Mouse (Mus musculus) liver, embryonic 11.5 days (tissue): Measurements from ENCODE around the gene Pxmp4. TPM values are rescaled to one million over a fixed set of nuclear protein-coding genes. Genes with fewer than 3 reads are reported as not detected.

ENCODE experiments used
- ATAC-seq: fragments of 200-750 bp; cut with Nextera tagmentation; replicated peaks from 2 replicates; pipeline ENCODE4 v1.8.0; 2017; ENCODE audit warnings: moderate number of reproducible peaks, mild to moderate bottlenecking, moderate TSS enrichment, moderate library complexity; ENCODE audit not compliant: low FRiP score
- DNase-seq: peaks from one replicate; pipeline ENCODE4 v3.0.0-alpha.2; 2017; ENCODE audit warnings: low spot score
- H3K27ac ChIP-seq: fragments of 300-500 bp; sonication (generic); 2 replicates; pipeline ENCODE4 v1.5.1; 2014; ENCODE audit warnings: mild to moderate bottlenecking, low read depth, low read length, control low read depth
- H3K27me3 ChIP-seq: fragments of 300-500 bp; sonication (generic); replicated peaks from 2 replicates; pipeline ENCODE4 v1.6.1; 2014; ENCODE audit warnings: low read length, mixed read lengths; ENCODE audit not compliant: control insufficient read depth, insufficient read depth
- H3K36me3 ChIP-seq: fragments of 300-500 bp; sonication (generic); 2 replicates; pipeline ENCODE4 v1.6.1; 2014; ENCODE audit warnings: mild to moderate bottlenecking, low read length, moderate library complexity, mixed read lengths; ENCODE audit not compliant: control insufficient read depth, insufficient read depth
- H3K4me1 ChIP-seq: fragments of 300-500 bp; sonication (generic); replicated peaks from 2 replicates; pipeline ENCODE4 v1.6.1; 2014; ENCODE audit warnings: low read length, mixed read lengths; ENCODE audit not compliant: control insufficient read depth, insufficient read depth
- H3K4me2 ChIP-seq: fragments of 300-500 bp; sonication (generic); 2 replicates; pipeline ENCODE4 v1.6.1; 2014; ENCODE audit warnings: mild to moderate bottlenecking, control low read depth, moderate library complexity
- H3K4me3 ChIP-seq: fragments of 300-500 bp; sonication (generic); 2 replicates; pipeline ENCODE4 v1.5.1; 2014; ENCODE audit warnings: low read depth, low read length, control low read depth
- H3K9ac ChIP-seq: fragments of 300-500 bp; sonication (generic); 2 replicates; pipeline ENCODE4 v1.6.1; 2014; ENCODE audit warnings: low read depth, low read length, control low read depth
- H3K9me3 ChIP-seq: fragments of 300-500 bp; sonication (generic); 2 replicates; pipeline ENCODE4 v1.6.1; 2016; ENCODE audit warnings: low read length, inconsistent platforms, mixed read lengths; ENCODE audit not compliant: control insufficient read depth
- WGBS: fragments of 180-500 bp; shearing (Covaris S2); extraction: QIAGEN DNeasy Blood & Tissue Kit; methylation state at CpG from one replicate; pipeline ENCODE4 v1.1.7; 2014; 5-methylcytosine and 5-hydroxymethylcytosine counted together
- polyA plus RNA-seq: library from polyadenylated mRNA; unstranded; fragments of >200 nt; fragmentation: Nextera tagmentation; extraction: Ambion mirVana; gene quantifications from 2 replicates; pipeline ENCODE4 v1.2.1, GENCODE M21; 2014

The Pxmp4 gene
- polyA plus RNA-seq, 1 experiment from 2014 or later, result 25.2 TPM

DNA sequence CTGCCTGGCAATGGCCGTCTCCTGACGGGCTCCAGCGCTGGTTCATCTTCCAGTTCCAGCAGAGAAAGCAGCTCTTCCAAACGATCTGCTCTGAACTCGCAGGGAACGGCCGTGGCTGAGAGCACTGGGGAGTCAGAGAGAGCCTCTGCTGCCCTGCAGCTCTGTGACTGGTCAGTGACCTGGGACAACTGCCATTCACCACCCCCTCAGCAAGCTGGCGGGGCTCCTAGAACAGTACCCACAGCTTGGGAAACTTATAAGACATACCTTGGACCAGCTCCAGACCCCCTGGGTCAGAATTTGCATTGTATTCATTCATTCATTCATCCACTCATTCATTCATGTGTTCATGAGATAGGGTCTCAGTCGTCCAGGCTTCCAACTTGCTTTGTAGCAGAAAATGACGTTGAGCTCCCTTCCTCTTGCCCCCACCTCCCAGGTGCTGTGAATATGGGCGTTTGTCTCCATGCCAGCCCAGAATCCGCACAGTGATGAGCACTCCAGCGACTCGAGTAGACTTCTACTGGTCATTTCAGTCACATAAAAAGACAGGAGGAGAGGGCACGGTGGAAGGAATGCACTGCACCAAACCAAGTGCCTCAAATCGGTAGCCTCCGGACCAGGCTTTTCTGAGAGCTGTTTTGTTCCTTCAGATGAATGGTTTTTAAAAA, 18.4 kb downstream of the Pxmp4 start:
- H3K4me2 ChIP-seq, result no peak overlapping the region
- H3K9ac ChIP-seq, result no peak overlapping the region
- H3K36me3 ChIP-seq, result no peaks in the 10 kb centered on the region
- no peaks in the 10 kb centered on the region for H3K27me3 ChIP-seq
- 72% methylated on average over 17 of the region's 17 CpGs for WGBS
- H3K27ac ChIP-seq, result no peak overlapping the region
- no peak overlapping the region for H3K4me3 ChIP-seq
- DNase-seq (no peak), ATAC-seq (no peak)
- peaks cover 19% of the 10 kb centered on the region for H3K4me1 ChIP-seq
- H3K9me3 ChIP-seq, result no peaks in the 10 kb centered on the region

DNA sequence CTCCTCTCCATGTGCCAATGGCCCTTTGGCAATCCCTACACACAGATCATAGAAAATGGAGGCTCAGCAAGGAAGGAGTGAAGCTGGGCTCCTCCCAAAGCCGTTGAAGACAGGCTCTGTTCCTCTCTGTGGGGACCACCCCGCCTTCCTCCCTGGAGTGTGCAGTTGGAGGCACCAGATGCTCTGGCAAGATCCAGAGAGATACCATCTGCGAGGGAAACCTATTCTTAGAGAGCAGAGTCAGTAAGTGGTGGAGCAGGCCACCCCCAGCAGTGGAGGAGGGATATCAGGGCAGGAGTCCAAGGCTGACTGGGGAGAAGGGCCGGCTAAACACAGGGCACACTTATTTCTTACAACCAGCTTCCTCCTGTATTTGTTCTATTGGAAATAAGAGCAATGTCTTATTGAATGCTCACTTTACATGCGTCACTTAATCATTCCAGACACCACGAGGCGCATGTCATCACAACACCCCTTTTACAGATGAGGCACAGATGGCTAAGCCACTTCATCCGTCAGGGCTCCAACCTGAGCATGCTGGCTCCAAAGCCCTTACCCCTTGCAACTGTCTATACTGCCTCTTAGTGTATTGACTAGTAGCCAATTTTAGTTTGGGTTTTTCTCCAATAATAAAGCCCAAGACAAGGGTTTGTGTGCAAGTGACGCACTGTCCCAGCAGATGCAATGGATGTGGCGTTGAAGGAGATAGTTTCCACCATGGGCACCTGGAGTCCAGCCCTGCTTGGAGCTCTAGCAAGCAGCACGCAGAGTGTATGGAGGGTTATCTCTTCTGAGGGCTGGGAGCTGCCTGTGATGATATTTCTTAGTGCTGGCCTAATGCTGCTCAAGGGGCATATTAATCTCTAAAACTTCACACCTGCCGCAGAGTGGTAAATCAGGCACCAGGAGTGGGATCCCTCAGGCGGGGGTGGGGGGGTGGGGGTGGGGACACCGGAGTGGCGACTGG, 19.3 kb downstream of the Pxmp4 start:
- Histone ChIP-seq H3K27ac (peak overlapping the region; percentile 39; the same call in 1 of the 2 replicates), H3K4me2 (no peak overlapping the region)

DNA sequence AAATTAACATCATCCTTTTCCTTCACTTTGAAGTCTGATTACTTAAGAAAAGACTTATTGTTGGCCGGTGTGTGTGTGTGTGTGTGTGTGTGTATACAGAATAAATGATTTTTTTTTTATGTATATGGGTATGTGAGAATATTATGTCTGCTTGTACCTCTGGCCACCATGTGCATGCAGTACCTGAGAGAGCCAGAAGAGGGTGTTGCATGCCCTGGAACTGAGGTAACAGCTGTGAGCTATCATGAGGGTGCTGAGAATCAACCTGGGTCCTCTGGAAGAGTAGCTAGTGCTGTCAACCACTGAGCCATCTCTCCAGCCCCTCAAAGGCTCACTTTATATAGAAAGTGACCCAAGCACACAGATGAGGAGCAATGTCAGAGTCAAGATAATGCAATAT, 22.1 kb downstream of the Pxmp4 start:
- Histone ChIP-seq H3K27me3 (no peaks in the 10 kb centered on the region), H3K4me1 (peaks cover 19% of the 10 kb centered on the region), H3K36me3 (no peaks in the 10 kb centered on the region), H3K9me3 (no peaks in the 10 kb centered on the region), H3K9ac (no peak overlapping the region), H3K27ac (no peak overlapping the region), H3K4me3 (no peak overlapping the region), H3K4me2 (no peak overlapping the region)
- DNase-seq, result no peak
- ATAC-seq, result no peak
- WGBS, result 88% methylated on average over 1 of the region's 1 CpGs

More for the DNA sequence above, 19.3 kb downstream of the Pxmp4 start:
- Histone ChIP-seq H3K36me3 (no peaks in the 10 kb centered on the region), H3K4me1 (peaks cover 19% of the 10 kb centered on the region), H3K9ac (no peak overlapping the region), H3K9me3 (no peaks in the 10 kb centered on the region), H3K4me3 (no peak overlapping the region), H3K27me3 (no peaks in the 10 kb centered on the region)
- peak; percentile 58; the same call in 1 of the 2 replicates for ATAC-seq
- 59% methylated on average over 15 of the region's 15 CpGs for WGBS
- no peak for DNase-seq

DNA sequence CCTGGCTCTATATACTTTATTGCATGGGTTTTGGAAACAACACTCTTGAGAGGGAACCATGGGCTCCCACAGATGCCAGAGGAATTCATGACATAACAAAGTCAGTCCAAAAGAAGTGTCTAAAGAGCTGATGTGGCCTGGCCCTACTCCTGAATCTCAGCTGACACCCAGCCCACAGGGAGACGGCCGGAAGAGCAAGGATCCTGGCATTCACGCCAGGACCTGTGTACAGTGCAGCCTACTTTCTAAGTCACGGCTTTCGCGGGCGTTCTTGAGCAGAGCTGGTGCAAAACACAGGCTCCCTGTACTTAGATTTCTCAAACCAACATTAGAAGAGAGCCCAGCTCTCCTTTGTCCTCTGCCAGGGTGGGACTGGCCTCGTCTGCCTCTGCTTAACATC, 22.9 kb downstream of the Pxmp4 start:
- no peak for ATAC-seq

DNA sequence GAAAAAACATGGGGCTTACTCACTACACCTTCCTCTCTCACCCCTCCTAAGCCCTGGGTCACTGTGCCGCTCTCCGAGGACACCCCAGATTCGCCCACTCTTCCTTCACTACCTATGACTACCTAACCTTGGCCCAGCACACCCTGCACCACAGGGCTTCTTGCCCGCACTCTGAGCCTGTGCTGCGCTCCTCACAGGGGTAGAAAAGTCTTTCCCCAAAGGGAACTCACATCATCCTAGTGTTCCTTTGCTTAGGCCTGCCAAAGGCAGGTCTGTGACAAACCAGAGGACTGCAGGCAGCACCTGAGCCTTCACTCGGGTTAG, 25.8 kb downstream of the Pxmp4 start:
- Histone ChIP-seq H3K36me3 (no peaks in the 10 kb centered on the region), H3K4me1 (0 out of 2 replicates have a peak, but pooled peaks cover under 1% of the 10 kb centered on the region), H3K9me3 (no peaks in the 10 kb centered on the region), H3K9ac (no peak overlapping the region), H3K4me2 (no peak overlapping the region), H3K27ac (no peak overlapping the region), H3K27me3 (no peaks in the 10 kb centered on the region), H3K4me3 (no peak overlapping the region)
- ATAC-seq (no peak), DNase-seq (no peak)
- 91% methylated on average over 6 of the region's 6 CpGs for WGBS

More for the DNA sequence above, 22.9 kb downstream of the Pxmp4 start:
- Histone ChIP-seq H3K4me2 (no peak overlapping the region), H3K9me3 (no peaks in the 10 kb centered on the region), H3K27ac (no peak overlapping the region), H3K27me3 (no peaks in the 10 kb centered on the region), H3K4me3 (no peak overlapping the region), H3K9ac (no peak overlapping the region), H3K36me3 (no peaks in the 10 kb centered on the region), H3K4me1 (peaks cover 19% of the 10 kb centered on the region)
- DNase-seq, result no peak
- 84% methylated on average over 8 of the region's 8 CpGs for WGBS

DNA sequence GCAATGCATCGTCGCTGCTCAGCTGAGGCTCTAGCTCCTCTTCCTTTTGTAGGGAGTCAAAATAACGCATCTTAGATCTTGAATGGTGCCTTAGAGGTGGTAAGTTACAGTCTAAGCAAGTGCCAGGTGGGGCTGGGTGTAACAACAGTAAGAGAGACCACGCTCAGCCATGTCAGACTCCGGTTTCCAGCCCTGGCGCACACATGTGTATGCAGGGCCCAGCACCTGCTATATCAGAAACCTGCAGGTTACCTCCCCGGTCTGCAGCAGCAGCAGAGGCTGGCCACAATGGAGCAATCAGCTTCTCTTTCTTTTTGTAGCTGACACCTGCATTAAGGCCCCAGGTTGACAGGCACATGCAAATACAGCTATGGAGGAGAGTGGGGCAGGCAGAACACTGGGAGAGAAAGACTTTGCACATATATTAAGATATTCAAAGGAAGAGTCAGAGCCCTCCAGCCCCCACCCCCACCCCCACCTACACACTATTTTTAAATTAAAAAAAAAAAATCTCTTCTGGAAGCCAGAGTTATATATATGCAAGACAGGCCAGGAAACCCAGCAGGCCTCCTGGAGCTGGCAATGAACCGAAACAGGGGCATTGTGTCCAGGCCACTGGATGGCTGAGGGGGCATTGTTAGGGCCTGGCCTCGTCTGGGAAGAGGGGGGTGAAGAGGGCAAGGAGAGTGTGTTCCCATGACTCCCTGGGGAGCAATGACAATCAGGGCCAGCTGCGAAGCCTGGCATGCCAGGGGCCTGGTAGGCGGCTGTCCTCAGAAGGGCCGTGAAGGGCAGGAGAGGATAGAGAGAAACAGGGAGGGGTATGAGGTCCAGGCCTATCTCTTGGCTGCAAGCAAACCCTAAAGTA, 26.4 kb downstream of the Pxmp4 start:
- no peaks in the 10 kb centered on the region for H3K27me3 ChIP-seq
- H3K4me2 ChIP-seq, result no peak overlapping the region
- DNase-seq, result no peak
- ATAC-seq, result no peak
- no peaks in the 10 kb centered on the region for H3K36me3 ChIP-seq
- no peaks in the 10 kb centered on the region for H3K4me1 ChIP-seq
- no peak overlapping the region for H3K4me3 ChIP-seq
- H3K27ac ChIP-seq, result no peak overlapping the region
- 67% methylated on average over 12 of the region's 12 CpGs for WGBS
- no peaks in the 10 kb centered on the region for H3K9me3 ChIP-seq
- H3K9ac ChIP-seq, result no peak overlapping the region

DNA sequence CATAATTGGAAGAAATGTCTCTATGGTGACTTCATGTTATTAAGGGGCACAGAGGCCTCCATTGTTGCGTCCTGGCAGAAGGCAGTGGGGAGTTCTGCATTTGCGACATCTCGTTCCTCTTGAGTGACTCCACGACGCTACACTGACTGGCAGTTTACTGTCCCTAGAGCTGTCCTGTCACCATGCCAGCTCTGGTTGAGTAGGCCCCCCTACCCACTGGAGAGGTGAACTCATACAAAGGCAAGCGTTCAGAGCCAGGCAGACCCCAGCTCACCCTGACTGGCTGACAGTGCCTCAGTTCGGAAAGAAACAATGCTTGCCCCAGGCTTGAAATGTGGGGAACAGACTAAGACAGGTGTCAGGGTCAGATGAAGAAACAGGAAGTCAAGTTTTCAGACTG, 29.2 kb downstream of the Pxmp4 start:
- ATAC-seq (no peak), DNase-seq (no peak)
- Histone ChIP-seq H3K27me3 (no peaks in the 10 kb centered on the region), H3K4me2 (no peak overlapping the region), H3K9me3 (no peaks in the 10 kb centered on the region), H3K4me1 (peaks cover 14% of the 10 kb centered on the region), H3K4me3 (no peak overlapping the region), H3K36me3 (no peaks in the 10 kb centered on the region), H3K9ac (no peak overlapping the region), H3K27ac (no peak overlapping the region)
- WGBS, result 65% methylated on average over 7 of the region's 7 CpGs

DNA sequence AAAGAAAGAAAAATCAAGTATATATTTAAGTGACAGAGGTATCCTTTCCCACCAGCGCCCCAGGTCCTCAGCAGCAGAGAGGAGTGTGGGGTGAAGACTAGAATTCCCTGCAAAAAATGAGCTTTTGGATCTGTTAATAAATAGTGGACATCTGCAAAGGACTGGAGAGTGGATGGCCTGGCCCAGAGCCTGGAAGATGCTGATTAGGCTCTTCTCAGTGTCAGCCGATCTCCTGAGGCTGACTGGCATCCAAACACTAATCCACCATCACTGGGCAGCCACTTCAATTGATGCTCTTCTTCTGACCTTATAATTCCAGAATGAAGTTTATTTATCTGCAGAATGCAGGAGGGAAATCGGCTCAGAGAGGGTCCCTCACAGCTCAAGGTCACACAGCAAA, 30.5 kb downstream of the Pxmp4 start:
- no peak for ATAC-seq

More for the DNA sequence above, 30.5 kb downstream of the Pxmp4 start:
- H3K4me1 ChIP-seq, result peaks cover 22% of the 10 kb centered on the region
- no peak overlapping the region for H3K27ac ChIP-seq
- no peak for DNase-seq
- WGBS, result 78% methylated on average over 3 of the region's 3 CpGs
- H3K9me3 ChIP-seq, result no peaks in the 10 kb centered on the region
- H3K9ac ChIP-seq, result no peak overlapping the region
- no peaks in the 10 kb centered on the region for H3K27me3 ChIP-seq
- no peak overlapping the region for H3K4me2 ChIP-seq
- no peaks in the 10 kb centered on the region for H3K36me3 ChIP-seq
- H3K4me3 ChIP-seq, result no peak overlapping the region
